Mouse (Mus musculus): ENCODE measurements around the gene Ifnlr1.
"Not testable (repeated sequence)": the region's sequence is repeated elsewhere in the genome, so short reads cannot be mapped to it uniquely, and the experiment has no call there.

Gene Ifnlr1

DNA sequence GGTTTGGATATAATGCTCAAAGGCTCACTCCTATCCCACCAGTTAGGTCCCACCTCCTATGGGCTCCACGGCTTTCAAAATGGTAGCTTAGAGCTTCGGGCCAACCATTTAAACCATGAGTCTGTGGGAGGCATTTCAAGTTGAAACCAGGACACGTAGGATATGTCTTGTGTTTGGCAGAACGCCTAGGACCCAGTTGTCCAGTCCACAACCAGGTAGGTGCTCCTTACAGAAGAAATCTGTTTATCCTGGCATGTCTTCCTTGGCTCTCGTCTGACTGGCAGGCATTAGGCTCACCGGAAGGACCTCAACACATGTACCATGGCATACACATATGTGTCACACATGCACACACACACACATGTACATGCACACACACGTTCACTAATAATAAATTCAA lies 3.7 kb downstream of the Ifnlr1 start:
- DNase-seq = no peak

DNA sequence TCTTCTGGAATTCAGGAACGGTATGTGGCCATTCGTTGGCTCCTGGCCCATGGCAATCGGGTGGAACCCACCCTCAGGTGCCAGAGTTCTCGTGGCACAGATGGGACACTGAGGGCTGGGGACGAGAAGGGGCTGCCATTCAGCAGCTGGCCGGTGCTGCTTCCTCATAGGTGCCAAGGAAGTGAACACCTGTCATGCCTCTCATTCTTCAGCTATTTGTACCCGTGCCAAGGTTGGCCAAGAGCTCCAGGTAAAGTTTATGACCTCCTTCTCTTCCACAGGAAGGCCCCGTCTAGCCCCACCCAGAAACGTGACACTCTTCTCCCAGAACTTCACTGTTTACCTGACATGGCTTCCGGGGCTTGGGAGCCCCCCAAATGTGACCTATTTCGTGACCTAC lies 4.2 kb downstream of the Ifnlr1 start:
- DNase-seq = peak; percentile 54

DNA sequence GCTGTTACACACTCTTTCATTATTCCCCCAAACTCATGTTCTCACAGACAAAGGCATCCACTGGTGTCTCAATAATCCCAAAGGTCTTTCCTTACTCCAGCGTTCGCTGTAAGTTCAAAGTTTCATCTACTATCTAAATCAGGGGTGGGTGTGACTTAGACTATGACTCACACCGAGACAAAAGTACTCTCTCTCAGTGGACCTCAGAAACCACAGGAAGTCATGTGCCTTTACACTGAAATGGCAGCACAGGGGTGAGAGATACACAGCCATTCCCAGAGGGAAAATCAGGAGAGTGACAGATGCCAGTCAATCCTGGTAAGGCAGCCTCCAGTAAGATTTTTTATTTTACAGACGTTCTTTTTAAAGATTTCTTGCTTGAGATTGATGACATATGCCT lies 6.8 kb downstream of the Ifnlr1 start:
- DNase-seq = no peak

DNA sequence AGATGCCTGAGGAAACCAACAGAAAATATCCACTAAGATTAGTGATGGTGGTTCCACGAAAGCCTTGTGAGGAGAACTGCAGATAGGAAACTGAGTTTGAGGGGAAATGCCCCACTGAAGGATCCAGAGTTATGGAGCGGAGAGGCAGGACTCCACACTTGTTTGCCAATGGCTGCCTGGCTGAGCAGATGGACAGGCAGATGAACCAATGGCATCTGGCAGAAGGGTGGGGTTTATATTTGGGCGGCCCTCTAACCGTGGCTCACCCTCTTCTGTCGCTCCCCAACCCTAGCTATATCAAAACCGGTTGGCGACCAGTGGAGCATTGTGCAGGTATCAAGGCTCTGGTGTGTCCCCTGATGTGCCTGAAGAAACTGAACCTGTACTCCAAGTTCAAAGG lies 12.4 kb downstream of the Ifnlr1 start:
- no peak for DNase-seq

DNA sequence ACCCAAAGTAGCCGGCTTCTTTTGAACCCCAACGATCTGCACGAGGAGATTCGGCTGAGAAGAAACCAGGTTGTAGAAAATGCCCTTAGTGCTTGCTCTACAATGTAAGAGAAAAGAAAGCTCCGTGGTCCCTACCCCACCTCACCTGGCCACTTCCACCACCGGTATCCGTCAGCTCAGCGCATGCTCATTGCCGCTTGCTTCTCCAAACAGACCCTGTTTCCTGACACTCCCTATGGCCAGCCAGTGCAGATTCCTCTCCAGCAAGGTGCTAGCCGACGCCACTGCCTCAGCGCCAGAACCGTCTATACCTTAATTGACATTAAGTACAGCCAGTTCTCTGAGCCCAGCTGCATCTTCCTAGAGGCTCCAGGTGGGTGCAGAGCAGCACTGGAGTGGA lies 17.4 kb downstream of the Ifnlr1 start:
- DNase-seq = no peak

DNA sequence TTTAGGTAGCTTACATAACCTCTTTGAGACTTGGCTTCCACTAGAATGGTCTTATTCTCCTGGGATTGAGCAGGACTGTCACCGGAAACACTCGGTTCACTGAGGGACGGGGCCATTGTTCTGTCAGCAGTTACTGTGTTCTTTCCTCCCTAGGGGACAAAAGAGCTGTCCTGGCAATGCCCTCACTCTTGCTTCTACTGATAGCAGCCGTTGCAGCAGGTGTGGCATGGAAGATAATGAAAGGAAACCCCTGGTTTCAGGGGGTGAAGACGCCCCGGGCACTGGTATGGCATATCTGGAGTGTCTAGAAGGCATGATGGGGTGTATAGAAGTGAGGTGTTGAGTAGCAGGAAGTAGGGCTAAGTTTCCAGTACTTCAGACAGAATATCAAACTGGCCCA lies 17.9 kb downstream of the Ifnlr1 start:
- no peak for DNase-seq

DNA sequence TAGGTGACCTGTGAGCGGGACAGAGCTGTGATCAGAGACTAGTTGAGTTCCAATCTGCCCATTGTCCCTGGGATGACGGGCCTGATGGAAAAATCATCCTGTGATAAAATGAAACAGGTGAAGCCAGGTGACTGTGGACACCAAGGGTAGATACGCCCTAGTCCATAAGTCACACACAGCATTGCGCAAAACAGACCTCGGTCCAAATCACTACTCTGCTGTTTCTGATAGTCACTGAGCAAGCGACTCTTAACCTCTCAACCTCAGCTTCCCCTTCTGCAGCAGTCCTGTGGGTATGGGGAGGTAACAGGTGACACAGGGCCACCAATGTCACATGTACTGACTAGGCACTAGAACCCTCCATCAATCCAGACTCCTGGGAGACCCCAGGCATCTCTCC lies 20.0 kb downstream of the Ifnlr1 start:
- DNase-seq = no peak

DNA sequence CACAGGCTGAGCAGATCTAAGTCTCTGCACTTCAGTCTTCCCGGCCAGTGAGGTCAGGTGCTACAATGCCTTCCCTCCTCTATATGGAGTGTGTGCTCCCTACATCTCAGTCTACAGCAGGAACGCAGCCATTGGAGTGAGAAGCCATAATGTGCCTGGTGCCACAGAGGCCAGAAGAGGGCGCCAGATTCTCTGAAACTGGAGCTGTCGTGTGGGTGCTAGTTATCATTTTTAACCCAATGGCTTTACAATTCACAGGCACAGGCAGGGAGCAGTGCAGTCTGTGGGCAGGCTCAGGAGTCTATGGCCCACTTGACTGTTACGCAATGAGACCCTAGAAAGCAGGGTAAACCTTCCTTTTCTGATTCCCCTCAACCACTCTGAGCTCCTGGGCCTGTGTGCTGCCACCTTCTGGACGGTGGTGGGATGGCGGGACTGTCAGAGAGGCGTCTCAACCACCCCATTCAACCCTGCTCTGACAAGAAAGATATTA lies 23.0 kb downstream of the Ifnlr1 start:
- DNase-seq = peak; percentile 89

DNA sequence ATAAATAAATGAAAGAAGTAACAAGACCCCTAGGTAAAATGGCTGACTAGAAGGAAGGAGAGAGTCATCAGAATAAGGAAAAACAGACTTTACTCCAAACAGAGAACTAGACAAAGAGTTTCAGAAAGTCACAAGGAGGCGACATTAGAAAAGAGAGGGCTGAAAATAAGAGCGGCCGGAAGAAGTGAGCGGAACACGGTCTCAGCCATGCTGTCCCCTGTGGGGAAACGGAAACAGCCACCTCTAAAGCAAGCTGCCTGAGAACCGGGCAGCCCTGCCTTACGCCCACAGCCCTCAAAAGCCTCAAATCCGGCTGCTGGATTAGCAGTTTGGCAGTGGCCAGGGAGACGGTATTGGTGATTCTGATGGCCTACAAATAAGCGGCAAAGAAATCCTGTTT lies 23.5 kb downstream of the Ifnlr1 start:
- no peak for DNase-seq

DNA sequence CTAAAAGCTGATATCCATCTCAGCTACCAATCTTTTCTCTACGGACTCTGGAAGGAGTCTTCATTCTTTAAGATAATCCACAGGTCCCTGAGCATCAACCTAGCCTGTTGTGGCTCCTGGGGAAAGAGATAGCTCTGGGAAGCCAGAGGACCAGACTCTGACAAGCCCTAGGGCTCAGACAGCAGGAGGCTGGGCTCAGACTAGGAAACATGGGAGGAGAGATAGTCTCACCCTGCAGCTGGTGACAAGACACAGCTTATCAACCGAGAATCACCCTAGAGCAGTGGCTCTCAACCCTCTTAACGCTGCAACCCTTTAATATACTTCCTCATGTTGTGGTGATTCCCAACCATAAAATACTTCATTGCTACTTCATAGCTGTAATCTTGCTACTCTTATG lies 24.3 kb downstream of the Ifnlr1 start:
- no peak for DNase-seq

DNA sequence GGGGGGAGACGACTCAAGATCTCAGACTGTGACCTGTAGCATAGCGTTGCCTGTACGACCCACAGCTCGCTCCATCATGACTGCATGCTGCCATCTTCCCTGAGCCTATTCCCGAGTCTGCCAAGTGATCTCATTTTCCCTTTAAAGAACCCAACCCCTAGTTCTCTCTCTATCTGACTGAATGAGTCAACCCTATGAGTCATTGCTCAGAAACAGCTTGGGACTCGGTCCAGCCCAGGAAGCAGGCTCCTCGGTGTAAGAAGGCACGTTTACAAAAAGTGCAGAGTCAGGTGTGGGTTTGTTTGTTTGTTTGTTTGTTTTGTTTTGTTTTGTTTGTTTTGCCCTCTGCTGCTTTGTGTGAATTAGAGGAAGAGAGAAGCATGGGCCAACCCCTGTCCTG lies 28.7 kb downstream of the Ifnlr1 start:
- DNase-seq = no peak

DNA sequence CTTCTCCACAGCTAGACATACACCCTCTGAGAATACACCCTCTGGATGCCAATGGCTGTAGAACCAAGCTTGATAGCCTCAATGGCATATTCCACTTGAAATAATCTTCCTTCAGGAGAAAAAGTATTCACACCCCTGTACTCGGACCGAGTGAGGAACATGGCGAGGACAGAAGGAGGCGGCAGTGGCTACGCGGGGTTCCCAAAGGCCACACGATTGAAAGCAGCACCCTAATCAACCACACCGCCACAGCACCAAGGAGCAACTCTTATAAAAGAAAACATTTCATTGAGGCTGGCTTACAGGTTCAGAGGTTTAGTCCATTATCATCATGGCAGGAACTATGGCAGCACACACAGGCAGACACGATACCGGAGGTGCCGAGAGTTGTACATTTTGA lies 30.4 kb downstream of the Ifnlr1 start:
- DNase-seq = not testable (repeated sequence)

DNA sequence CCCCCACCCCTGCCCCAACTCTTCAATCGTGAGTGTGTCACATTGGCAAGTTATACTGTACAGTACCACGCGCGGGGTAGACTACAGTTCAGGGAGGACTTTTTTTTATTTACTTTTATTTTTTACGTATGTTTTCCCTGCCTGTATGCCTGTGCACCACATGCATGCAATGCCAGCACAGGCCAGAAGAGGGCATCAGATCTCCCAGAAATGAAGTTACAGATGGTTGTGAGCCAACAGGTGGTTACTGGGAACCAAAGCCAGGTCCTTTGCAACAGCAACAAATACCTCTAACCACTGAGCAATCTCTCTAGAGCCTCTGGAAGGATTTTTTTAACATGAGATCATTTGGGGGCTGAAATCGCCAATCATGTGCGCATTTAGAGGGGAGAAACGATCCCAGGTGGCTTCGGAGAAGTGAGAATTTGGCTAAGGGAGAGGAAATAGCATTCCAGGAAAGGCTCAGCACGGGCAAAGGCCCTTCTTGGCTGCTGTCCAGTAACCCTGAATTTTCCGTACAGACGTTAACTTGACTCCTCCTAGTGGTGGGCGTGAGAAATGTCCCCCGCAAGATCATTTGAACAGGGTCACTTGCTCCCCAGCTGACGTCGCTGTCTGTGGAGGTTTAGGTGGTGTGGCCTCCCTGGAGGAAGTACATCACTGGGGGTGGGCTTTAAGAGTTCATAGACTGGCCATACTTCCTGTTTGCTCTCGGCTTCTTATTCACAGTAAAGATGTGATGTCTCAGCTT lies 36.6 kb downstream of the Ifnlr1 start:
- no peak for DNase-seq

DNA sequence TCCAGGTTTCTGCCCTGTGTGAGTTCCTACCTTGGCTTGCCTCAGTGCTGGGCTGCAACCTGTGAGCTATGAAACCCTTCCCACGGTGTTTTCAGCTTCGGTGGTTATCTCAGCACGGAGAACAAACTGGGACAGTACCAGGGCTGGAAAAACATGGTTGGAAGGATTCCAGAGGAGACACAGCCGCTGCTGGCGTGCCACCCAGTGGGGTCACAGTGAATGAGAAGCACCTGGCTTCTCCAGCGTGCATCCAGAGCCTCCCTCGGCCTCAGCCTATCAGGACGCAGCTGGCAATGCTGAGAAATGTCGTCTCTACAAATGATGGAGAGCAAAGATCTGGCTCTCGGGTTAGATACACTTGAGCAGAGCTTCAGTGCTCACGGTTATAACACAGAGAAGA lies 40.3 kb downstream of the Ifnlr1 start:
- DNase-seq = no peak

DNA sequence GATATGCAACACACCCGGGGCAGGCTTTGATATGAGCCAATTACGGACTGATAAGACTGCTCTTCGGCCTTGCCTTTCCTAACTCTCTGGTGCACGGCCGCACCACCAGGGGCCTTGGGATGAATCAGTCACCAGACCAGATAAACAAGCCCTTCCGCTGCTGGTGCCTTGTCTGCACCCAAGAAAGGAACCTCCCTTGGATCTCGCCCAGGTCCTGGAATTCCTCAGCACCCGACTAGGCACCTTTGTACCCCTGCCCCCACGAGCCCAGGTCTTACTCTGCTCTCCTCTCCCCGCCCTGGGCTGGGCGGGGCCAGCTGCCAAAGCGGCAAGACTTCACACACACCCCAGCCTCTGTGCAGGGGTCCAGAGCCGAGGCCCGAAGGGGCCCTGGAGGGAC lies 41.7 kb downstream of the Ifnlr1 start, which contains the start of gene Il22ra1:
Il22ra1 (plus strand) TSS at position 356 of the 400 bp plus-strand sequence.
- peak; percentile 30 for DNase-seq

DNA sequence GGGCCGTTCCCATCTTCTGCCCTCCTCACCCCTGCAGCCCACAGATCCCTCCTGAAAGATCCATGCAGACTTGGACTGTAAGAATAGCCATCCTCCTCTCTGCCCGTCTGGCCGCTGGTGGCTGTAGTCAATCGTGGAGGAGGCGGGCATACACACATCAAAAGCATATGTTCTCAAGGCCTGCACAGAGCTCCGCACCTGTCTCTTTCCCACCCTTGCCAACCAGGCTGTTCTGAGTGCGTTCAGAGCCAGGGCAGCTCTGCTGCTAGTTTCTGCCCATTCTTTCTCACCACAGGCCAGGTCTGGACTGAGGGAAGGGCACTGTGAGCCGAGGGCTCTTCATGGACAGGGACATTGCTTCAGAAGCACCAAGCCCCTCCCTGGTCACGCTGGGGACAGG lies 44.1 kb downstream of the Ifnlr1 start:
- no peak for DNase-seq

DNA sequence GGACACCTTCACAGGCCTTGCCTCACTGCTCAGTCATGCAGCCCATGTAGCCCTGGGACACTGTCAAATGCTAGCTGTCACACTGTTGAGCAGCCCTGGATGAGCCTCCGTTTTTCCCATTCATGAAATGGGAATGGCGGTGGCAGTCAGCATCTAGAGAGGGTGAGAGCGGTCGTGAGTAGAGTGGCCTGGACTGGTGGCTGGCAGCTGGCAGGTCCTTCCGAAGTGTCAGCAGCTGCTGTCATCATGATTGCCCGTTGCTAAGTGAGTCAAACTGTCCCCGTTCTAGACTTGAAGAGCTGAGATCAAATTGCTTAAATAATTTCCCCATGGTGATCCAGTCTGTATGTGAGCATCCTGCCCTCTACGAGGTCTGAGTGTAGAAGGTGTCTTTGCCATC lies 44.9 kb downstream of the Ifnlr1 start:
- DNase-seq = no peak

DNA sequence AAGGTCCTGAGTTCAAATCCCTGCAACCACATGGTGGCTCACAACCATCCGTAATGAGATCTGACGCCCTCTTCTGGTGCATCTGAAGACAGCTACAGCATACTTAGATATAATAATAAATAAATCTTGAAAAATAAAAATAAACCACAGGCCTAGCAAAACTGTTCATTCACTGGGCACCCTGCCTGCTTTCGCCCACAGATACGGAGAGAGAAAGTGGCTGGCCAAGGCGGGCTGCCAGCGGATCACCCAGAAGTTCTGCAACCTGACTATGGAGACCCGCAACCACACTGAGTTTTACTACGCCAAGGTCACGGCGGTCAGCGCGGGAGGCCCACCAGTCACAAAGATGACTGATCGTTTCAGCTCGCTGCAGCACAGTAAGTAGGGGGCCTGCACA lies 47.8 kb downstream of the Ifnlr1 start:
- DNase-seq = no peak

DNA sequence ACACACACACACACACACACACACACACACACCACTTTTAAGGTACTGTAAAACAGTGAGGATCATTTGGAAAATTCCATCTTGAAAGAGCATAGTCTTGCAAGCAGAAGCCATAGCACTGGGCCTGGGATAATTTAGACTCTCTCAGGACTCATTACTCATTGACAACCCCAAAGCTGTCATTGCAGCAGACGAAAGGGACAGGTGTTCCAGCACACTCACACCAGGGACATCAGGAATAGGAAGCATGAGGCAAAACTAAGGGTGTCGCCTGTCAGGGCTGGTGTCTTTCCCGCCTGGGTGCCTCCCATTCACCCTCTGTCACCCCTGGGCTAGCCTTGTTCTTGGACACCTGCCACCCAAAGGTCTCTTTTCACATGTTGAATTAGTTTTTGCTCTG lies 50.8 kb downstream of the Ifnlr1 start:
- DNase-seq = no peak

DNA sequence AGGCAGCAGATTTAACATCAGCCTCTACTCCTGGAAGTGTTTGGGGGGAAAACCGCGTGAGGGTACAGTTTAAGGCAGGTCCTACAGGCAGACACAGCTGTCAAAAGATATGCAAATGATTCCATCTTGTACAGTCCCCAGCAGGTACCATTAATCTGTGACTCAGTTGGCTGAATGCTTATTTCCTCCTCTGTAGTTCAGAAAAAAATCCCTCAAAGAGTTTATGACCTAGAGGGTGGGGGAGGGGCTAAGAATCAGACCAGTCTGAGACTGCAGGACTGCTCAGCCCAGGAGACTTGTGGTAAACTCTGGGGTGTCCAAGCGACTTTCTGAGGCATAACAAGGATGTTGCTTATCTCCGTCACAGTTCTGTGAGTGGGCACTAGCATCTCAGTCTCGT lies 52.1 kb downstream of the Ifnlr1 start:
- DNase-seq = no peak

DNA sequence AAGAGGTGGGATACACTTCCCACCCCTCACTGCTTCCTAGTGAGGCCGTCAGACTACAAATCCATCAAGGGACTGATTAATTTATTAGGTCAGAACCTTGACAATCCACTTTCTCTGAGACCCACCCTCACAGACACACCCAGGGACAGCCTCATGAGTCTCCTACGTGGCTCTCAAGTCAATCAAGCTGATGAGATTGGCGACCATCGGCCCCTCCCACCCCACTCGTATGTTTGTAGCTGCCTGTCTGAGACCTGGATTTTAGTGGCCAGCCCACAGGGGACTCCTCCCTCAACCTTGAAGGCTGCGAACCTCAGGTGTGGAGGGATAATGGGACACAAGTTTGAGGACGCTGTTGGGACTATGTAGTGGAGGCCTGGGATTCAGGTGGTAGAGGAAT lies 53.1 kb downstream of the Ifnlr1 start:
- no peak for DNase-seq

DNA sequence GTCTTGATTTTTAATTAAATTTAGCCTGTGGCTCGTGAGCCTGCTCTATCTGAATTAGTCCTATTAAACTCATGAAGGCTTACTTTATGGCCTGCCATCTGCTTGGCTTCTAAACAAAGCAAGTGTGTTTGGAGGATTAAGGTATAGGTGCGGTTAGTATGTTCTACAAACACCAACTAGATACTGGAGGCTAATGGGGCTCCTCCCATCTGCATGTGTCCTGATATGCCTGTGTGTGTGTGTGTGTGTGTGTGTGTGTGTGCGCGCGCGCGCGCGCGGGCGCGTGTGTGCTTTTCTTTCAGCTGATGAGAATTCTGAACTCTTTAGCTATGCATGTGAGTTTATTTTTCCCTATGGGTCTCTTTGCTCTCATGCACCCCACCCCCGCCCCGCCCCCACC lies 53.6 kb downstream of the Ifnlr1 start:
- no peak for DNase-seq

DNA sequence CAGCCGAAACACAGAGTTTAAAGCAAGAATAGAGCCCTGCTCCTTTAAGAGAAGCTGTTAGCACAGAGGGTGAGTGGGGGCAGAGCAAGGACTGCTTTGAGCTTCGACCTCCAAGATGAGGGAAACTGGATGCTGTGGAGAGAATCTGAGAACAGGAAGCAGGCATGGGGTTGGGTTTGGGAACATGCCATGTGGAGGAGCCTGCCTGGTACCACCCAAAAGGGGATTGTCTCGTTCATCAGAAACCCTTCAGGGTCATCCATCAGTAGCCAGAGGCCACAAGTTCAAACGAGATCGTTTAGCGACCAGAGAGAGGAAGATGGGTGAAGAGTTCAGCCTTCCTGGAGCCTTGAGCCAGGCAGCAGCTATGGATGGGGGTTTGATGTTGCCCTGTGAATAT lies 57.4 kb downstream of the Ifnlr1 start:
- peak; percentile 19 for DNase-seq

DNA sequence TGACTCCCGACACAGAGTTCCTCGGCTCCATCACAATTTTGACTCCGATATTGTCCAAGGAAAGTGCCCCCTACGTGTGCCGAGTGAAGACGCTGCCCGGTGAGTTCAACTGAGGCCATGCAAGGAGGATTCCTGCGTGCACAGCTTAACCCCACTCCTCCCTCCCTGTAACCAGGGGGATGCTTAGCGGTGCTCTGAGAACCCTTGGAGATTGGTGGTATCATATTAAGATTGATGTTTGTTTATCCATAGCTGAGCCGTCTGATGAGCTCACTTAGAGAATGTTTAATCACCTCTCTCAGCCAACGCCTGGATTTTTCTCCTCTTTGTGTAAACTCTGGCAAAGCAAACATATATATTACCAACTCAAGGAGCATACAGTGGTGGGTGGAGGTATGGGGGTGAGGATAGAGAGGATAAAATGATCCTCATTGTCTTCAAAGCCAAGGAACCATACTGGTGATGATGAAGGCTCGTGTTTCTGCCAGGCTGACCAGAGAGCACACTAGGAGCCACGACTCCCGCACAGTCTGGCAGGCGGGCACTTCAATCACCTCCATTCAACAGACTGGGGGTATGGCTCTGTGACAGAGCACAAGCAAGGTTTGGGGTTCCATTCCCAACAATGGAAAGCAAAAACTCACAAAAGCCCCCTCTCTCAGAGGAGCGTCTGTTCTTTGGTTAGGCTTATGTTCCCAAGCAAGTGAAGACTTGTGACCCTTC lies 58.8 kb downstream of the Ifnlr1 start:
- no peak for DNase-seq

DNA sequence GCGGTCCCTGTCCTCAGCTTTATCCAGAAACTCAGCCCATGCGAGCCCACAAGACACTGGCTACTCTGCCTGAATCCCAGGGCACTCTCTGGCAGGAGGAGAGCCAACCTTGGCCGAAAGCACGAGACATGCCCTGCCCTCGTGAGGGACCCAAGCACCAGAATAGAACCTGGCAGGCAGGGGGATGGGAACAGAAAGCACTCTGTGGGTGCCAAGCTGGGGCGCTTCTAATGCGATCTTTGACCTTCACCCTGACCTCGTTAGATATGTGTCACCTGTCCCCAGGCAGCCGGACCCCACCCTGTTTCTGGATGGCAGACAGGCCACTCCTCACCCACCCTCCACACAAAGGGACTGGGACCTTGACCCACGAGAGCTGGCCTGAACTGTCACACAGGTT lies 59.5 kb downstream of the Ifnlr1 start:
- DNase-seq = no peak
